Mouse (Mus musculus): ENCODE results near the gene Trpc4.

DNA sequence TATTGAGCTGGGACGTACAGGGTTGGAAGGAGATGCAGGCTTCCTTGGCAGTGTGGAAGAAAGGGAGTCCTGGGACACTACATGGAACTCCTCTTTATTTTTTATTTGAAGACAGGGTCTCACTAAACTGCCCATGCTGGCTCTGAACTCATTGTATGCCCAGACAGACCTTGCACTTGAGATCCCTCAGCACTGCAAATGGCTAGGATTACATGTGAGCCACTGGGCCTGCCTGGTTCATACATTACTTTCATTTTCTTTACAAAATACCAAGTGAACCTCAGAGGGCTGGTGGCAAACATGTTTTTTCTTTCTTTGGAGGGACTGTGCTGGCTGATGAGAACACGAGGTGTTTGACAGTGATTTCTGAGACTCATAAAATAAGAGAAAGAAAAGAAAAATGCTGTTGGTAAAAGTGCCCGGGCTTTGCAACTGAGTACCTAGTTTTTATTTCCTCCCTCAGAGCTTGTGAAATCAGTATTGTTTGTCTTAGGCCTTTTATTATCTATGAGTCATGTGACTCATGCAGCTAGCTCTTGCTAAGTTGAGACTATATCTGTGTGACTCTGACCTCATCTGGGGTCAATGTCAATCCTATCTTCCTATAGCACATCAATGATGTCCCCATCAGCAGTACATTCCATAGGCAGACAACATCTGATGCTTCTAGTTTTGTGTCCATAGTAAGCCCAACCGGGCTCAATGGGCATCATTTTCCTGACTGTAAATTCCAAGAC, 89.1 kb downstream of the Trpc4 start:
- TF ChIP-seq GATA1 (IDR thresholded peaks at IDR 0.05; ENCODE audit: borderline replicate concordance, low read length) = no peak
- no peak for TF ChIP-seq FLI1 (IDR thresholded peaks at IDR 0.05; ENCODE audit: low read length)
